Mouse (Mus musculus) CH12.LX (cell line): Measurements from ENCODE around the gene Cuedc1. TPM values are rescaled to one million over a fixed set of nuclear protein-coding genes. Genes with fewer than 3 reads are reported as not detected.

Source experiments
- DNase-seq: peaks from one replicate; pipeline ENCODE4 v3.0.0-alpha.2; 2013; ENCODE audit errors: extremely low read depth
- H3K27ac ChIP-seq: 2 replicates; pipeline ENCODE4 v1.5.1; 2012; ENCODE audit warnings: low read depth, mild to moderate bottlenecking, control low read depth, moderate library complexity; ENCODE audit not compliant: insufficient read depth
- H3K27me3 ChIP-seq: replicated peaks from 2 replicates; pipeline ENCODE3; 2012; ENCODE audit warnings: inconsistent platforms
- H3K36me3 ChIP-seq, 2 experiments: replicated peaks in 1 of 2; 2 replicates each; pipeline versions ENCODE3 to v1.6.1; 2012; ENCODE audit warnings: inconsistent platforms in 1 of 2, low read length in 1 of 2, mild to moderate bottlenecking in 1 of 2, mixed read lengths in 1 of 2, moderate library complexity in 1 of 2; ENCODE audit not compliant: control insufficient read depth in 1 of 2, insufficient read depth in 1 of 2
- H3K4me1 ChIP-seq, 2 experiments: 2 replicates each; pipeline ENCODE4 v1.6.1; 2012; ENCODE audit warnings: inconsistent platforms in 1 of 2, moderate library complexity in 1 of 2; ENCODE audit not compliant: insufficient read depth in 2 of 2, control insufficient read depth in 1 of 2
- H3K4me2 ChIP-seq: 2 replicates; pipeline ENCODE4 v1.6.1; 2012; ENCODE audit warnings: low read depth, mild to moderate bottlenecking, control low read depth; ENCODE audit not compliant: poor library complexity, insufficient read depth, severe bottlenecking
- H3K4me3 ChIP-seq, 3 experiments: fragments of 150-350 bp in 1 of 3; sonication (generic) in 1 of 3; replicated peaks in 1 of 3; 2 replicates each; pipeline versions ENCODE3 to v1.5.1; 2011 to 2012; ENCODE audit warnings: low read depth in 2 of 3, low read length in 2 of 3, mild to moderate bottlenecking in 2 of 3, moderate library complexity in 2 of 3, control low read depth in 1 of 3, improper control_type of control experiment in 1 of 3, inconsistent platforms in 1 of 3, mixed read lengths in 1 of 3; ENCODE audit not compliant: poor library complexity in 1 of 3
- H3K79me2 ChIP-seq: replicated peaks from 2 replicates; pipeline ENCODE4 v1.6.1; 2012; ENCODE audit warnings: mild to moderate bottlenecking, moderate library complexity; ENCODE audit not compliant: control insufficient read depth, poor library complexity, insufficient read depth, severe bottlenecking; ENCODE audit errors: extremely low read depth
- H3K9ac ChIP-seq: 2 replicates; pipeline ENCODE4 v1.6.1; 2012; ENCODE audit warnings: low read depth, mild to moderate bottlenecking, control low read depth, moderate library complexity; ENCODE audit not compliant: insufficient read depth
- H3K9me3 ChIP-seq: replicated peaks from 2 replicates; pipeline ENCODE3; 2012; ENCODE audit warnings: low read length, inconsistent platforms, mixed read lengths
- BHLHE40 ChIP-seq: IDR thresholded peaks from 2 replicates; pipeline ENCODE4 v1.6.1; 2011; ENCODE audit warnings: mild to moderate bottlenecking, low read depth, low read length, improper control_type of control experiment
- CHD1 ChIP-seq: IDR thresholded peaks from 2 replicates; pipeline ENCODE4 v1.6.1; 2012; ENCODE audit warnings: low read depth, low read length, improper control_type of control experiment, inconsistent platforms
- CHD2 ChIP-seq: IDR thresholded peaks from 2 replicates; pipeline ENCODE4 v1.6.1; 2011; ENCODE audit warnings: low read length, improper control_type of control experiment
- CTCF ChIP-seq, 2 experiments: IDR thresholded peaks in 1 of 2; conservative IDR thresholded peaks in 1 of 2; 2 replicates each; pipeline ENCODE4 v1.5.1; 2011 to 2012; ENCODE audit warnings: low read depth in 2 of 2, low read length in 2 of 2, improper control_type of control experiment in 1 of 2, inconsistent platforms in 1 of 2, mild to moderate bottlenecking in 1 of 2, moderate library complexity in 1 of 2
- EP300 ChIP-seq: IDR thresholded peaks from 2 replicates; pipeline ENCODE4 v1.6.1; 2011; ENCODE audit warnings: low read length, improper control_type of control experiment
- ETS1 ChIP-seq: conservative IDR thresholded peaks from 2 replicates; pipeline ENCODE4 v1.6.1; 2012; ENCODE audit warnings: low read depth, mild to moderate bottlenecking, inconsistent platforms, low read length, improper control_type of control experiment, moderate library complexity
- GABPA ChIP-seq: IDR thresholded peaks from 2 replicates; pipeline ENCODE4 v1.6.1; 2012; ENCODE audit warnings: low read depth, low read length, improper control_type of control experiment, inconsistent platforms; ENCODE audit not compliant: insufficient replicate concordance
- IRF4 ChIP-seq: IDR thresholded peaks from 2 replicates; pipeline ENCODE4 v1.6.1; 2014; ENCODE audit warnings: low read depth, mild to moderate bottlenecking, inconsistent platforms, low read length, improper control_type of control experiment
- JUN ChIP-seq: IDR thresholded peaks from 2 replicates; pipeline ENCODE4 v1.6.1; 2011; ENCODE audit warnings: low read depth, mild to moderate bottlenecking, low read length, improper control_type of control experiment, moderate library complexity; ENCODE audit not compliant: insufficient read depth
- JUND ChIP-seq: conservative IDR thresholded peaks from 2 replicates; pipeline ENCODE4 v1.6.1; 2011; ENCODE audit warnings: low read depth, low read length, improper control_type of control experiment
- KAT2A ChIP-seq: IDR thresholded peaks from 2 replicates; pipeline ENCODE4 v1.6.1; 2012; ENCODE audit warnings: low read length, improper control_type of control experiment, inconsistent platforms; ENCODE audit not compliant: insufficient replicate concordance
- MAFK ChIP-seq: IDR thresholded peaks from 2 replicates; pipeline ENCODE4 v1.6.1; 2011; ENCODE audit warnings: low read length, improper control_type of control experiment; ENCODE audit not compliant: insufficient replicate concordance
- MAX ChIP-seq: IDR thresholded peaks from 2 replicates; pipeline ENCODE4 v1.6.1; 2011; ENCODE audit warnings: low read length, improper control_type of control experiment
- MAZ ChIP-seq: IDR thresholded peaks from 2 replicates; pipeline ENCODE4 v1.6.1; 2012; ENCODE audit warnings: low read depth, mild to moderate bottlenecking, inconsistent platforms, low read length, improper control_type of control experiment, moderate library complexity
- MEF2A ChIP-seq: IDR thresholded peaks from 2 replicates; pipeline ENCODE4 v1.6.1; 2014; ENCODE audit warnings: low read depth, mild to moderate bottlenecking, inconsistent platforms, low read length, improper control_type of control experiment, borderline replicate concordance
- MXI1 ChIP-seq: IDR thresholded peaks from 2 replicates; pipeline ENCODE4 v1.6.1; 2011; ENCODE audit warnings: mild to moderate bottlenecking, low read depth, low read length, improper control_type of control experiment
- NELFE ChIP-seq: IDR thresholded peaks from 2 replicates; pipeline ENCODE4 v1.6.1; 2011; ENCODE audit warnings: low read depth, low read length, improper control_type of control experiment
- NRF1 ChIP-seq: IDR thresholded peaks from 2 replicates; pipeline ENCODE4 v1.6.1; 2014; ENCODE audit warnings: low read depth, mild to moderate bottlenecking, inconsistent platforms, low read length, improper control_type of control experiment, moderate library complexity
- PAX5 ChIP-seq: IDR thresholded peaks from 2 replicates; pipeline ENCODE4 v1.6.1; 2012; ENCODE audit warnings: low read length, inconsistent platforms, mixed read lengths
- RAD21 ChIP-seq: IDR thresholded peaks from 2 replicates; pipeline ENCODE4 v1.6.1; 2011; ENCODE audit warnings: low read depth, mild to moderate bottlenecking, low read length, improper control_type of control experiment, moderate library complexity
- RCOR1 ChIP-seq: conservative IDR thresholded peaks from 2 replicates; pipeline ENCODE4 v1.6.1; 2012; ENCODE audit warnings: low read depth, mild to moderate bottlenecking, inconsistent platforms, low read length, improper control_type of control experiment
- SIN3A ChIP-seq: IDR thresholded peaks from 2 replicates; pipeline ENCODE4 v1.6.1; 2012; ENCODE audit warnings: low read length, improper control_type of control experiment, inconsistent platforms
- SMC3 ChIP-seq: IDR thresholded peaks from 2 replicates; pipeline ENCODE4 v1.6.1; 2011; ENCODE audit warnings: low read depth, low read length, improper control_type of control experiment
- TBP ChIP-seq: conservative IDR thresholded peaks from 2 replicates; pipeline ENCODE4 v1.6.1; 2011; ENCODE audit warnings: low read depth, low read length, improper control_type of control experiment
- UBTF ChIP-seq: IDR thresholded peaks from 2 replicates; pipeline ENCODE4 v1.6.1; 2012; ENCODE audit warnings: low read depth, mild to moderate bottlenecking, inconsistent platforms, low read length, improper control_type of control experiment, moderate library complexity
- USF1 ChIP-seq: IDR thresholded peaks from 2 replicates; pipeline ENCODE4 v1.6.1; 2014; ENCODE audit warnings: low read depth, mild to moderate bottlenecking, inconsistent platforms, low read length, improper control_type of control experiment
- USF2 ChIP-seq: conservative IDR thresholded peaks from 2 replicates; pipeline ENCODE4 v1.6.1; 2011; ENCODE audit warnings: low read depth, low read length, improper control_type of control experiment
- ZC3H11A ChIP-seq: IDR thresholded peaks from 2 replicates; pipeline ENCODE4 v1.6.1; 2012; ENCODE audit warnings: low read depth, mild to moderate bottlenecking, inconsistent platforms, low read length, improper control_type of control experiment
- ZMIZ1 ChIP-seq: IDR thresholded peaks from 2 replicates; pipeline ENCODE4 v1.6.1; 2012; ENCODE audit warnings: low read depth, mild to moderate bottlenecking, inconsistent platforms, low read length, improper control_type of control experiment
- ZNF384 ChIP-seq: IDR thresholded peaks from 2 replicates; pipeline ENCODE4 v1.6.1; 2012; ENCODE audit warnings: low read depth, low read length, improper control_type of control experiment, inconsistent platforms
- dilution Hi-C: fragments of 300-500 bp; cut with MboI; formaldehyde crosslinking; loops from 2 replicates; pipeline ENCODE4 v1.14.3; 2020; ENCODE audit warnings: low sequenced_read_pairs; ENCODE audit not compliant: extremely low pct_unique_long_range_greater_than_20kb, extremely low pct_ligation_motif_present
- in situ Hi-C: fragments of 300-500 bp; cut with MboI; formaldehyde crosslinking; loops from 3 replicates; pipeline ENCODE4 v1.14.3; 2019; ENCODE audit warnings: low sequenced_read_pairs, low pct_ligation_motif_present, low pct_unique_long_range_greater_than_20kb, mixed read lengths
- polyA plus RNA-seq: library from polyadenylated mRNA; unstranded; fragments of >175 nt; gene quantifications from 2 replicates; pipeline ENCODE4 v1.2.1, GENCODE M21; 2012; ENCODE audit warnings: low read depth; ENCODE audit not compliant: insufficient read length
- total RNA-seq, 2 experiments: library from RNA; depleted of rRNA; stranded (reverse); fragments of 300-350 nt in 1 of 2; fragments of >200 nt in 1 of 2; gene quantifications; 2 replicates each; pipeline ENCODE4 v1.2.3; 2012 to 2014

Gene Cuedc1
- total and polyA plus RNA-seq, 3 experiments = 0.20 to 0.51 (median 0.47) TPM

GRCm38 (mm10) chr11:88186947-88187243 is 89.0 kb downstream of the Cuedc1 start:
- H3K9ac ChIP-seq = no peak overlapping the region
- no peak overlapping the region for H3K4me3 ChIP-seq
- H3K36me3 ChIP-seq = no peaks in the 10 kb centered on the region
- dilution Hi-C loops = loop anchor here (25.0 kb wide), 1 partner anchor 125 kb away; the partner anchor contains the start of gene Vezf1
- peaks cover 5 to 39% of the 10 kb centered on the region in 2 experiments; a peak in 2 of 4 replicates for H3K4me1 ChIP-seq
- peak overlapping the region; percentile 80 for H3K4me2 ChIP-seq
- no peak for DNase-seq
- no peaks in the 10 kb centered on the region for H3K79me2 ChIP-seq
- TF ChIP-seq ETS1 = no peak
- no peak for TF ChIP-seq JUN
- no peak for TF ChIP-seq MAZ
- TF ChIP-seq IRF4 = no peak
- no peak for TF ChIP-seq JUND
- no peak for TF ChIP-seq RAD21
- TF ChIP-seq TBP = no peak
- H3K27me3 ChIP-seq = peaks cover 72% of the 10 kb centered on the region
- in situ Hi-C loops = no loop called here
- H3K27ac ChIP-seq = no peak overlapping the region
- H3K9me3 ChIP-seq = no peaks in the 10 kb centered on the region

- no peaks in the 10 kb centered on the region for H3K36me3 ChIP-seq
- dilution Hi-C loops (loop anchor here (25.0 kb wide), 1 partner anchor 125 kb away; the partner anchor contains the start of gene Vezf1), in situ Hi-C loops (no loop called here)
- no peaks in the 10 kb centered on the region for H3K9me3 ChIP-seq
- H3K27me3 ChIP-seq = peaks cover 76% of the 10 kb centered on the region
- H3K79me2 ChIP-seq = no peaks in the 10 kb centered on the region
- peak overlapping the region; percentile 33 to 50 (median 43) for H3K4me3 ChIP-seq
- peak; percentile 89 for DNase-seq
- H3K4me2 ChIP-seq = peak overlapping the region; percentile 80
- H3K4me1 ChIP-seq = peaks cover 5 to 39% of the 10 kb centered on the region in 2 experiments; a peak in 2 of 4 replicates
- peak overlapping the region; percentile 42 for H3K9ac ChIP-seq
- H3K27ac ChIP-seq = 0 out of 2 replicates have a peak overlapping the region, but pooled peaks have one; percentile 1
- TF ChIP-seq CTCF (conservative IDR thresholded peaks at IDR 0.05 in 1 of 2, IDR thresholded peaks at IDR 0.05 in 1 of 2; ENCODE audit: low read depth in 2 of 2, low read length in 2 of 2) (peak; percentile 61 to 99), ZC3H11A (no peak), MEF2A (no peak), MAZ (0 out of 2 replicates have a peak, but pooled peaks have one; percentile 26), NRF1 (no peak), MAX (no peak), BHLHE40 (peak; percentile 91), ETS1 (peak; percentile 47; the same call in 1 of the 2 replicates), CHD2 (no peak), IRF4 (peak; percentile 56; the same call in 1 of the 2 replicates), ZNF384 (no peak), SIN3A (peak; percentile 63; the same call in 1 of the 2 replicates), JUN (no peak), USF2 (no peak), JUND (no peak), GABPA (no peak), MXI1 (peak; percentile 23; the same call in 1 of the 2 replicates), UBTF (0 out of 2 replicates have a peak, but pooled peaks have one; percentile 35), USF1 (no peak), PAX5 (no peak), NELFE (no peak; the same call in 1 of the 2 replicates), RCOR1 (no peak), EP300 (no peak), MAFK (no peak), KAT2A (no peak), RAD21 (peak; percentile 83), CHD1 (0 out of 2 replicates have a peak, but pooled peaks have one; percentile 32), TBP (no peak), ZMIZ1 (0 out of 2 replicates have a peak, but pooled peaks have one; percentile 36), SMC3 (peak; percentile 68)
These were observed 89.7 kb downstream of the Cuedc1 start for GRCm38 (mm10) chr11:88187417-88188133.
